Mouse (Mus musculus) megakaryocyte, embryonic 14.5 days (primary cell): Measurements from ENCODE around the gene Ugt1a6b.

Source experiments
- FLI1 ChIP-seq: IDR thresholded peaks from 2 replicates; pipeline ENCODE4 v1.6.1; 2012; ENCODE audit warnings: low read length, inconsistent platforms, mixed read lengths
- GATA1 ChIP-seq: IDR thresholded peaks from 3 replicates; pipeline ENCODE4 v1.6.1; 2012; ENCODE audit warnings: mixed read lengths, low read length, inconsistent platforms, borderline replicate concordance

DNA sequence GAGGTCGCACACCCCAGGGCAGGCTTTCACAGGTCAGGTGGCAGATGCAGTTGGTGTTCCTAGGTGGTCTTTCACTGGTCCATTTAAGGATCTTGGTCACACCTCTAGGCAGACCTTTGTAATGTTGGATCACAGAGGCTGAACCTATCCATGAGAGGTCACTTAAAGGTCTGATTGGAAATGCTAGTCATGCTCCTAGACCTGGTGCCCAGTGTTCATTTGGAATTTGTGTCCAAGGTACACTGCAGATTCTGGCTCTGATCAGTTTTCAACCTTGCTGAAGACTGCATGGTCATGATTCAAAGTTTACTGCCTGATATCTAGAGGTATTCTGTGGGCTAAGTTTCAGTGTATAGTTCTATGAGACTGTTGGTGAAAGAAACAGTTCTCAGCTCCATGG is 76.6 kb downstream of the Ugt1a6b start:
- TF ChIP-seq GATA1, result no peak
- TF ChIP-seq FLI1, result no peak
